Mouse (Mus musculus): ENCODE data around the gene B020004J07Rik. TPM values are rescaled to one million over a fixed set of nuclear protein-coding genes. Genes with fewer than 3 reads are reported as not detected.
"Not testable (repeated sequence)": the region's sequence is repeated elsewhere in the genome, so short reads cannot be mapped to it uniquely, and the experiment has no call there.

The B020004J07Rik gene
- polyA plus RNA-seq (2012; ENCODE audit: insufficient read depth, insufficient read length, missing spikeins): not detected in 2 replicates

- H3K4me1 ChIP-seq (ENCODE audit: control insufficient read depth, insufficient read depth, insufficient read length, low read length); H3K27ac ChIP-seq (replicated peaks; ENCODE audit: low read depth, low read length); H3K4me3 ChIP-seq (ENCODE audit: insufficient read depth, low read depth, low read length): not testable (repeated sequence)
These were observed at the start of gene B020004J07Rik for GRCm38 (mm10) chr4:101843923-101844322. Gene B020004J07Rik, minus strand, starts transcription at chr4:101844023.

- Histone ChIP-seq H3K4me1 (ENCODE audit: control insufficient read depth, insufficient read depth, insufficient read length, low read length) (no peaks in the 10 kb centered on the region), H3K27ac (replicated peaks; ENCODE audit: low read depth, low read length) (no peak overlapping the region), H3K4me3 (ENCODE audit: insufficient read depth, low read depth, low read length) (no peak overlapping the region)
These were observed 45.6 kb upstream of the B020004J07Rik start for GRCm38 (mm10) chr4:101889377-101889776.

- no peaks in the 10 kb centered on the region for H3K4me1 ChIP-seq (ENCODE audit: control insufficient read depth, insufficient read depth, insufficient read length, low read length)
- no peak overlapping the region for H3K4me3 ChIP-seq (ENCODE audit: insufficient read depth, low read depth, low read length)
- H3K27ac ChIP-seq (replicated peaks; ENCODE audit: low read depth, low read length): no peak overlapping the region
These were observed 39.8 kb upstream of the B020004J07Rik start for GRCm38 (mm10) chr4:101883641-101884040.

GRCm38 (mm10) chr4:101875687-101876086 is 31.9 kb upstream of the B020004J07Rik start:
- H3K4me3 ChIP-seq (ENCODE audit: insufficient read depth, low read depth, low read length); H3K27ac ChIP-seq (replicated peaks; ENCODE audit: low read depth, low read length); H3K4me1 ChIP-seq (ENCODE audit: control insufficient read depth, insufficient read depth, insufficient read length, low read length): not testable (repeated sequence)

- not testable (repeated sequence) for H3K4me1 ChIP-seq (ENCODE audit: control insufficient read depth, insufficient read depth, insufficient read length, low read length); H3K4me3 ChIP-seq (ENCODE audit: insufficient read depth, low read depth, low read length); H3K27ac ChIP-seq (replicated peaks; ENCODE audit: low read depth, low read length)
These were observed 28.2 kb upstream of the B020004J07Rik start for GRCm38 (mm10) chr4:101872031-101872430.

GRCm38 (mm10) chr4:101862289-101862688 is 18.5 kb upstream of the B020004J07Rik start:
- no peak overlapping the region for H3K27ac ChIP-seq (replicated peaks; ENCODE audit: low read depth, low read length)
- no peaks in the 10 kb centered on the region for H3K4me1 ChIP-seq (ENCODE audit: control insufficient read depth, insufficient read depth, insufficient read length, low read length)
- H3K4me3 ChIP-seq (ENCODE audit: insufficient read depth, low read depth, low read length): no peak overlapping the region

- no peaks in the 10 kb centered on the region for H3K4me1 ChIP-seq (ENCODE audit: control insufficient read depth, insufficient read depth, insufficient read length, low read length)
- no peak overlapping the region for H3K4me3 ChIP-seq (ENCODE audit: insufficient read depth, low read depth, low read length)
- H3K27ac ChIP-seq (replicated peaks; ENCODE audit: low read depth, low read length): no peak overlapping the region
These were observed 17.1 kb upstream of the B020004J07Rik start for GRCm38 (mm10) chr4:101860873-101861272.

- Histone ChIP-seq H3K4me3 (ENCODE audit: insufficient read depth, low read depth, low read length) (no peak overlapping the region), H3K27ac (replicated peaks; ENCODE audit: low read depth, low read length) (no peak overlapping the region), H3K4me1 (ENCODE audit: control insufficient read depth, insufficient read depth, insufficient read length, low read length) (no peaks in the 10 kb centered on the region)
These were observed 7.1 kb upstream of the B020004J07Rik start for GRCm38 (mm10) chr4:101850908-101851307.

Other genes with a start within 250 kb of the B020004J07Rik start
- 36.0 and 36.4 TPM in 2 replicates for gene Leprot, start 196.3 kb downstream of the B020004J07Rik start, polyA plus RNA-seq (2012; ENCODE audit: insufficient read depth, insufficient read length, missing spikeins)
- gene Lepr, start 126.6 kb downstream of the B020004J07Rik start, polyA plus RNA-seq (2012; ENCODE audit: insufficient read depth, insufficient read length, missing spikeins): 0.58 and 0.99 TPM in 2 replicates
- not detected in 2 replicates for gene C130073F10Rik, start 49.8 kb upstream of the B020004J07Rik start, polyA plus RNA-seq (2012; ENCODE audit: insufficient read depth, insufficient read length, missing spikeins)
- not detected in 2 replicates for gene Gm12800, start 65.1 kb upstream of the B020004J07Rik start, polyA plus RNA-seq (2012; ENCODE audit: insufficient read depth, insufficient read length, missing spikeins)
- not detected in 2 replicates for gene Gm12794, start 96.4 kb upstream of the B020004J07Rik start, polyA plus RNA-seq (2012; ENCODE audit: insufficient read depth, insufficient read length, missing spikeins)
- gene Gm12790, start 137.0 kb upstream of the B020004J07Rik start, polyA plus RNA-seq (2012; ENCODE audit: insufficient read depth, insufficient read length, missing spikeins): not detected in 2 replicates
- not detected in 2 replicates for gene Gm12789, start 142.6 kb upstream of the B020004J07Rik start, polyA plus RNA-seq (2012; ENCODE audit: insufficient read depth, insufficient read length, missing spikeins)
- gene Pde4b, start 243.5 kb upstream of the B020004J07Rik start, polyA plus RNA-seq (2012; ENCODE audit: insufficient read depth, insufficient read length, missing spikeins): 4.9 and 5.3 TPM in 2 replicates

Data from brown adipose tissue, adult 24 weeks (tissue).